Mouse (Mus musculus): ENCODE measurements at regions not wholly inside any gene's neighbourhood (a gene's known extent, or its start where the extent isn't known, plus 50 kb on each side); places are given as distances from the start of the nearest gene placed in this dataset.

- DNase-seq (ENCODE audit: low read depth, low spot score): no peak
- Histone ChIP-seq H3K79me2 (ENCODE audit: control insufficient read depth, insufficient read depth, low read length, poor library complexity) (no peaks in the 10 kb centered on the region), H3K27me3 (ENCODE audit: control insufficient read depth in 1 of 2, insufficient read depth in 2 of 2, low read length in 2 of 2) (no peaks in the 10 kb centered on the region), H3K4me3 (ENCODE audit: control insufficient read depth in 1 of 2, insufficient read depth in 1 of 2, low read depth in 2 of 2, low read length in 2 of 2) (no peak overlapping the region), H3K9me3 (replicated peaks; ENCODE audit: insufficient read depth, low read length) (no peaks in the 10 kb centered on the region), H3K9ac (ENCODE audit: control insufficient read depth, low read depth, low read length, poor library complexity, severe bottlenecking) (no peak overlapping the region), H3K36me3 (ENCODE audit: control insufficient read depth in 1 of 2, insufficient read depth in 2 of 2, low read length in 2 of 2) (no peaks in the 10 kb centered on the region), H3K4me1 (ENCODE audit: control insufficient read depth in 1 of 2, insufficient read depth in 2 of 2, low read length in 2 of 2) (no peaks in the 10 kb centered on the region), H3K27ac (ENCODE audit: control insufficient read depth, low read depth, low read length) (no peak overlapping the region)
- TF ChIP-seq MYB (IDR thresholded peaks at IDR 0.05; ENCODE audit: low read depth, low read length): no peak
- TF ChIP-seq HCFC1 (IDR thresholded peaks at IDR 0.05; ENCODE audit: low read depth, low read length): no peak
- TF ChIP-seq GATA1 (IDR thresholded peaks at IDR 0.05; ENCODE audit: low read depth, low read length): no peak
- no peak for TF ChIP-seq RAD21 (IDR thresholded peaks at IDR 0.05; ENCODE audit: low read depth, low read length)
- no peak for TF ChIP-seq NELFE (IDR thresholded peaks at IDR 0.05; ENCODE audit: low read depth, low read length)
- TF ChIP-seq E2F4 (IDR thresholded peaks at IDR 0.05; ENCODE audit: borderline replicate concordance, low read depth, low read length): no peak
- no peak for TF ChIP-seq MAFK (IDR thresholded peaks at IDR 0.05; ENCODE audit: borderline replicate concordance, low read depth, low read length)
Measured at GRCm38 (mm10) chr1:169051085-169051862, 480.0 kb downstream of the Nuf2 start.

GRCm38 (mm10) chr1:169049846-169050245 lies 481.4 kb downstream of the Nuf2 start:
- Histone ChIP-seq H3K9me3 (replicated peaks; ENCODE audit: insufficient read depth, low read length) (no peaks in the 10 kb centered on the region), H3K36me3 (ENCODE audit: control insufficient read depth in 1 of 2, insufficient read depth in 2 of 2, low read length in 2 of 2) (no peaks in the 10 kb centered on the region), H3K27me3 (ENCODE audit: control insufficient read depth in 1 of 2, insufficient read depth in 2 of 2, low read length in 2 of 2) (no peaks in the 10 kb centered on the region), H3K27ac (ENCODE audit: control insufficient read depth, low read depth, low read length) (no peak overlapping the region), H3K9ac (ENCODE audit: control insufficient read depth, low read depth, low read length, poor library complexity, severe bottlenecking) (no peak overlapping the region), H3K79me2 (ENCODE audit: control insufficient read depth, insufficient read depth, low read length, poor library complexity) (no peaks in the 10 kb centered on the region), H3K4me1 (ENCODE audit: control insufficient read depth in 1 of 2, insufficient read depth in 2 of 2, low read length in 2 of 2) (no peaks in the 10 kb centered on the region), H3K4me3 (ENCODE audit: control insufficient read depth in 1 of 2, insufficient read depth in 1 of 2, low read depth in 2 of 2, low read length in 2 of 2) (no peak overlapping the region)
- TF ChIP-seq CHD2 (IDR thresholded peaks at IDR 0.05; ENCODE audit: low read length) (no peak), JUND (IDR thresholded peaks at IDR 0.05; ENCODE audit: low read depth, low read length) (no peak), NRF1 (IDR thresholded peaks at IDR 0.05; ENCODE audit: insufficient read depth, low read depth, low read length, poor library complexity, severe bottlenecking) (no peak), ZNF384 (IDR thresholded peaks at IDR 0.05; ENCODE audit: low read depth, low read length) (no peak), SMC3 (IDR thresholded peaks at IDR 0.05; ENCODE audit: low read depth, low read length) (no peak), MYC (IDR thresholded peaks at IDR 0.05; ENCODE audit: low read depth, low read length) (no peak), POLR2AphosphoS2 (IDR thresholded peaks at IDR 0.05; ENCODE audit: low read length) (no peak), EP300 (IDR thresholded peaks at IDR 0.05; ENCODE audit: low read depth in 1 of 2, low read length in 2 of 2) (no peak), MEF2A (IDR thresholded peaks at IDR 0.05; ENCODE audit: extremely low read depth, insufficient replicate concordance, low read depth, low read length, poor library complexity, severe bottlenecking) (no peak), GABPA (IDR thresholded peaks at IDR 0.05; ENCODE audit: low read depth, low read length) (no peak), ZMIZ1 (IDR thresholded peaks at IDR 0.05; ENCODE audit: low read depth, low read length) (no peak), SIN3A (IDR thresholded peaks at IDR 0.05; ENCODE audit: low read length) (no peak), MYB (IDR thresholded peaks at IDR 0.05; ENCODE audit: low read depth, low read length) (no peak)
- DNase-seq (ENCODE audit: low read depth, low spot score): no peak

Measured in MEL (cell line).